Mouse (Mus musculus): Measurements from ENCODE around the gene Klhdc9. TPM values are rescaled to one million over a fixed set of nuclear protein-coding genes. Genes with fewer than 3 reads are reported as not detected.
"Not testable (repeated sequence)": the region's sequence is repeated elsewhere in the genome, so short reads cannot be mapped to it uniquely, and the experiment has no call there.

Gene Klhdc9
- polyA plus RNA-seq, 1 experiment from 2014 or later, result 2.3 TPM

DNA sequence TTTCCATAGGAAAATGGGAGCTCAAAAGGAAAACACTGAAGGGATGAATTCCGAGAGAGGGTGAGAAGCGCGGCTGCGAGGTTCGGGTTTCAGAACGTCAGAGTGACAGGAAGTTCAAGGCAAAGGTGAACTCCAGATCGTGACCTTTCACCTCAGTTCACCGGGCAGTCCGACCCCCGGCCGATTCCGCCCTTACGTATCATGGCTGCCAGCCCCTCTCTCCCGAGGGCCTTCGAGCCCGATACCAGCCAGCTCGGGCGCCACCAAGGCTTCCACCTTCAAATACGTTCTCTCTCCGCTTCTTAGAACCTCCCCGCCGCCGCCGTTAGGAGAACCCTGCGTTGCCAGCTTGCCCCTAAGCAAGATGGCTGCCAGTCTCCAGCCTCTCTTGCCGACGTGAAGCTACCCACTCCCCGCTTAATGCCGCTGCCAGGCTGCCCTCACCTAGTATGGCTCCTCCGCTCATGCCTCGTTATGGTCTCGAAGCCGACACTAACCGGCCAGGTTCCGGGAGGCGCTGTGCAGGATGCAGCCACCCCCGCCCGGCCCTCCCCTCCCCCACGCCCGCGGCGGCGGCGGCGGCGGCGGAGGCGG lies 31.7 kb downstream of the Klhdc9 start, which contains the start of gene Dedd:
TSS of gene Dedd (plus strand) at position 307 of the 594 bp plus-strand sequence.
- Histone ChIP-seq H3K36me3 (ENCODE audit: control insufficient read depth, insufficient read depth, low read length) (no peaks in the 10 kb centered on the region), H3K4me3 (ENCODE audit: low read depth, low read length) (peak within 1 kb of the TSS; percentile 82), H3K27me3 (ENCODE audit: control insufficient read depth, insufficient read depth, low read length) (no peaks in the 10 kb centered on the region), H3K9ac (ENCODE audit: low read length) (peak within 1 kb of the TSS; percentile 92), H3K27ac (ENCODE audit: low read depth, low read length) (peak within 1 kb of the TSS; percentile 99), H3K9me3 (ENCODE audit: control insufficient read depth, low read length) (no peaks in the 10 kb centered on the region), H3K4me1 (ENCODE audit: control insufficient read depth, insufficient read depth, low read length) (peaks cover 24% of the 10 kb centered on the region), H3K4me2 (peak within 1 kb of the TSS; percentile 77)
- DNase-seq (ENCODE audit: low spot score, missing footprints) (peak; percentile 98), ATAC-seq (ENCODE audit: low FRiP score) (peak; percentile 92)
- WGBS, result under 1% methylated on average over 47 of the region's 48 CpGs

DNA sequence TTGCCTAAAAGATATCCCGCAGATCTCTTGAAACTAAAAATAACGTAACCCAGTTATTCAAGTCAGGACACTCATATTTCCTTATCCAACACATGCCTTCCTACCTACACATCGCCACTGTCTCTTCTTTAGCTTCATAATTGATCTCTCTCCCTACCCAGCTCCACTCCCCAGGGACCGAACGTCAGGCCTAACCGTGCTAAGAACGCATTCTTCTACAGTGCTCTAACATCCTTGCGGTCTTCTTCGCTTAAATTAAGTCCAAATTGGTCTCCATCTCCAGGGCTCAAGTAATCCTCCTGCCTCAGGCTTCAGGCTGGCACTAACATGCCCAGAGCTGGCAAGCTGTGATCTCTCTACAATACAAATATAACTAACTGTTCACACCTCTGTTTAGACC lies 32.4 kb downstream of the Klhdc9 start:
- H3K9ac ChIP-seq (ENCODE audit: low read length), result peak overlapping the region; percentile 92
- no peaks in the 10 kb centered on the region for H3K27me3 ChIP-seq (ENCODE audit: control insufficient read depth, insufficient read depth, low read length)
- DNase-seq (ENCODE audit: low spot score, missing footprints) (no peak), ATAC-seq (ENCODE audit: low FRiP score) (no peak)
- peak overlapping the region; percentile 77 for H3K4me2 ChIP-seq
- no peaks in the 10 kb centered on the region for H3K36me3 ChIP-seq (ENCODE audit: control insufficient read depth, insufficient read depth, low read length)
- WGBS, result 43% methylated on average over 9 of the region's 9 CpGs
- peak overlapping the region; percentile 82 for H3K4me3 ChIP-seq (ENCODE audit: low read depth, low read length)
- peak overlapping the region; percentile 99 for H3K27ac ChIP-seq (ENCODE audit: low read depth, low read length)
- no peaks in the 10 kb centered on the region for H3K9me3 ChIP-seq (ENCODE audit: control insufficient read depth, low read length)
- H3K4me1 ChIP-seq (ENCODE audit: control insufficient read depth, insufficient read depth, low read length), result peaks cover 24% of the 10 kb centered on the region

DNA sequence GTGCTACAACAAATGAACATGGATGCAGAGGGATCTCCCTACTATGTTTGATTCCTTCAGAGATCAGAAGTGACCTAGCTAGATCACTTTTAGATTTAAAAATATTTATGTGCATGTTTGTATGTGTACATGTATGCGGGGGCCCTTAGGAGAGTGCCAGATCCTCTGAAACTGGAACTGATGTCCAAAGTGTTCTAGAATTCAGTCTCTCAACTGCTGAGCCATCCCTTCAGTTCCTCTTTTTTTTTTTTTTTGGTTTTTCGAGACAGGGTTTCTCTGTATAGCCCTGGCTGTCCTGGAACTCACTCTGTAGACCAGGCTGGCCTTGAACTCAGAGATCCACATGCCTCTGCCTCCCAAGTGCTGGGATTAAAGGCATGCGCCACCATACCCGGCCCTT lies 34.0 kb downstream of the Klhdc9 start:
- not testable (repeated sequence) for H3K36me3 ChIP-seq (ENCODE audit: control insufficient read depth, insufficient read depth, low read length)

DNA sequence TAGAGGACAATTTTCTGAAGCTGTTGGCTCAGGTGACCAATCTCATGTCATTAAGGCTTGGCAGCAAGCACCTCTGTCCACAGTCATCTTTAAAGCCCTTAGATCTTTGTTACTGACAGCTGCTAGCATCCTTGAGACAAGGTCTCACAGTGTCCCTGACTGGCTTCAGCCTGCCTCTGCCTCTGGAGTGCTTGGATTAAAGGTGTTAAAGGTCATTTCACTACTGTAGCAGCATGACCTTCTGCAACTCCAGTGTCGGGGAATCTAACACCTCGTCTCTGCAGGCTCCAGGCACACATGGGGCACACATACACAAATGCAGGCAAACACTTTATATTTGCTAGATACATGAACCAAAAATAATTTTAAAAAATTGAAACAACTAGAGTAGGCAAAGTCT lies 35.0 kb downstream of the Klhdc9 start:
- no peaks in the 10 kb centered on the region for H3K36me3 ChIP-seq (ENCODE audit: control insufficient read depth, insufficient read depth, low read length)
- H3K4me1 ChIP-seq (ENCODE audit: control insufficient read depth, insufficient read depth, low read length), result peaks cover 17% of the 10 kb centered on the region
- no peaks in the 10 kb centered on the region for H3K27me3 ChIP-seq (ENCODE audit: control insufficient read depth, insufficient read depth, low read length)
- DNase-seq (ENCODE audit: low spot score, missing footprints), result no peak
- H3K4me3 ChIP-seq (ENCODE audit: low read depth, low read length), result no peak overlapping the region
- WGBS, result 85% methylated on average over 2 of the region's 2 CpGs
- H3K4me2 ChIP-seq, result no peak overlapping the region
- H3K9ac ChIP-seq (ENCODE audit: low read length), result no peak overlapping the region
- no peaks in the 10 kb centered on the region for H3K9me3 ChIP-seq (ENCODE audit: control insufficient read depth, low read length)
- H3K27ac ChIP-seq (ENCODE audit: low read depth, low read length), result no peak overlapping the region
- no peak for ATAC-seq (ENCODE audit: low FRiP score)

More for the DNA sequence above, 34.0 kb downstream of the Klhdc9 start:
- H3K9ac ChIP-seq (ENCODE audit: low read length); H3K9me3 ChIP-seq (ENCODE audit: control insufficient read depth, low read length); ATAC-seq (ENCODE audit: low FRiP score); H3K4me3 ChIP-seq (ENCODE audit: low read depth, low read length); DNase-seq (ENCODE audit: low spot score, missing footprints); H3K4me2 ChIP-seq; H3K27me3 ChIP-seq (ENCODE audit: control insufficient read depth, insufficient read depth, low read length); H3K27ac ChIP-seq (ENCODE audit: low read depth, low read length): not testable (repeated sequence)
- H3K4me1 ChIP-seq (ENCODE audit: control insufficient read depth, insufficient read depth, low read length), result peaks cover 24% of the 10 kb centered on the region
- 95% methylated on average over 4 of the region's 4 CpGs for WGBS

DNA sequence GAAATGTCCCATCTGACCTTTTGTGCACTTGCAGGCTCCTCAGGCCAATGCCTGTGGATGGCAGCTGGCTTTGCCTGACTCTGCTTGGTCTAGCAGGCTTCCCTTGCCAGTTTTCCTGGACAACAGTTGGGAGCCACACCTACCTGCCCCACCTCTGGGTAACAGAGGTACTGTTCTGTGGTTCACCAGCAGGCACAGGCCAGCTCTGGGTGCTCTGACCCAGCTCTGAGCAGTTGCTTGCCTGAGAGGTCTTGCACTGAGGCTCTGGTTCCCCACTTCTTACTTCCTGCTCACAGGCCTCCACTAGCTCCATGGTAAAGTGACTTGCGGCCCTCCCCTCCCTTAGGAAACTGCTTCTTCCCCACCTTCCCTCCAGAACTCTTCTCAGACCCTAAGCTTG lies 38.6 kb downstream of the Klhdc9 start:
- no peak overlapping the region for H3K4me2 ChIP-seq
- H3K27me3 ChIP-seq (ENCODE audit: control insufficient read depth, insufficient read depth, low read length), result no peaks in the 10 kb centered on the region
- DNase-seq (ENCODE audit: low spot score, missing footprints) (no peak), ATAC-seq (ENCODE audit: low FRiP score) (peak; percentile 50; the same call in 1 of the 2 replicates)
- H3K4me3 ChIP-seq (ENCODE audit: low read depth, low read length), result no peak overlapping the region
- H3K27ac ChIP-seq (ENCODE audit: low read depth, low read length), result no peak overlapping the region
- no peak overlapping the region for H3K9ac ChIP-seq (ENCODE audit: low read length)
- WGBS, result 69% methylated on average over 1 of the region's 1 CpGs
- no peaks in the 10 kb centered on the region for H3K36me3 ChIP-seq (ENCODE audit: control insufficient read depth, insufficient read depth, low read length)
- H3K9me3 ChIP-seq (ENCODE audit: control insufficient read depth, low read length), result no peaks in the 10 kb centered on the region
- no peaks in the 10 kb centered on the region; the same call in 1 of the 2 replicates for H3K4me1 ChIP-seq (ENCODE audit: control insufficient read depth, insufficient read depth, low read length)

DNA sequence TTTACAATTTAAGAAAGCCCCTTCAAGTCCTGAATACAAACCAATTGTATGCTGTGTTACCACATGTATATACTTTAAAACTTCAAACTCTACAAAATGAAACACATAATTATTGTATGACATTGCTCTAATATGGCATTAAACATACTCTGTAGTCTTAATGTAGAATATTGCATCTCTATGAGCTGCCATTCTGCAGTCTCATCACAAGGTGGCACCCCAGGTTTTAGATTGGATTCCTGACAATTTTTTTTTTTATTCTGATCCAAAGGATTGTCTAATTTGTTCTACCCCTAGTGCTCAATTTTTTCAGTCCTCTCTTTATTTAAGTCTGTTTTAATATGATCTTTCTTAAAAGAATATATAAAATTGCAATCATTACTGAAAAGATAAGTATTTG lies 39.2 kb downstream of the Klhdc9 start:
- no peak for ATAC-seq (ENCODE audit: low FRiP score)
- Histone ChIP-seq H3K4me3 (ENCODE audit: low read depth, low read length) (no peak overlapping the region), H3K4me1 (ENCODE audit: control insufficient read depth, insufficient read depth, low read length) (no peaks in the 10 kb centered on the region), H3K27ac (ENCODE audit: low read depth, low read length) (no peak overlapping the region), H3K9ac (ENCODE audit: low read length) (no peak overlapping the region), H3K27me3 (ENCODE audit: control insufficient read depth, insufficient read depth, low read length) (no peaks in the 10 kb centered on the region), H3K4me2 (no peak overlapping the region), H3K9me3 (ENCODE audit: control insufficient read depth, low read length) (no peaks in the 10 kb centered on the region), H3K36me3 (ENCODE audit: control insufficient read depth, insufficient read depth, low read length) (no peaks in the 10 kb centered on the region)
- DNase-seq (ENCODE audit: low spot score, missing footprints), result no peak

DNA sequence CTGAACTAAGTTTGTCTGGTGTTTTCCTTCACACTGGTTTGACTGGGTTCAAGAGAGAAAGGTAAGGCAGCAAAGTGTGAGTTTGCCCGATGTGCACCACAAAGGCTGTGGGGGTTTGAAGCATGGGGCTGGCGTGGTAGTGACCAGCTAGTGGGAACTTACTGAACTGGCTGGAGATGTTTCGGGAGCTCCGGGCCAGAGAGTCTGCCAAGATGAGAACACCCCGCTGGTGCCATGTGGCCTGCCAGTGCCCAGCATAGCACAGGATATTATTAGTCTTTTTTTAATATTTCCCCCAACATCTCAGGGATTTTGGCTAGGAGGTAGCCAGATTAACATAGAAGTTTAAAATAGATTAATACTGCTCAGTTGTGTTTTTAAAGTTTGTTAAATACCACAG lies 40.4 kb downstream of the Klhdc9 start:
- no peak overlapping the region for H3K4me2 ChIP-seq
- ATAC-seq (ENCODE audit: low FRiP score) (no peak), DNase-seq (ENCODE audit: low spot score, missing footprints) (peak; percentile 1)
- H3K9me3 ChIP-seq (ENCODE audit: control insufficient read depth, low read length), result no peaks in the 10 kb centered on the region
- H3K4me1 ChIP-seq (ENCODE audit: control insufficient read depth, insufficient read depth, low read length), result no peaks in the 10 kb centered on the region
- no peaks in the 10 kb centered on the region for H3K36me3 ChIP-seq (ENCODE audit: control insufficient read depth, insufficient read depth, low read length)
- no peak overlapping the region for H3K27ac ChIP-seq (ENCODE audit: low read depth, low read length)
- H3K9ac ChIP-seq (ENCODE audit: low read length), result no peak overlapping the region
- H3K4me3 ChIP-seq (ENCODE audit: low read depth, low read length), result no peak overlapping the region
- H3K27me3 ChIP-seq (ENCODE audit: control insufficient read depth, insufficient read depth, low read length), result no peaks in the 10 kb centered on the region
- WGBS, result 12% methylated on average over 5 of the region's 5 CpGs

DNA sequence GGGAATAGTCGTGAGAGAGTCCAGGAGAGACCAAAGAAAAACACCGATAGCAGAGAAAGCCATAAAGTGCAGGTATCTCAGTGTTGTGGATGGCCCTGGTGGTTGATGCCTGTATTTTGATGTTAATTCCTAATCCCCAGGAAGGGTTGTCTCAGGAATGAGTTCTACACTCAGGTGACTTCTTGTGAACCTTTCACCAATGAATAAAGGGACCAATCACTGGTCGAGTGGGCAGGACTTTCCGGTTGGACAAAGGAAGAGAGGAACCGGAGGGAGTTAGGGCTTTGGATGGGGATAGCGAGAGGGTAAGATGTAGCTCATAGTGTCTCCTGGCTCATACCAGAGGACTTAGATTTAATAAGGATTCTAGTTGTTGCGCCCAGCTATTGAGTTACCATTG lies 40.9 kb downstream of the Klhdc9 start:
- Histone ChIP-seq H3K27me3 (ENCODE audit: control insufficient read depth, insufficient read depth, low read length) (no peaks in the 10 kb centered on the region), H3K27ac (ENCODE audit: low read depth, low read length) (no peak overlapping the region), H3K36me3 (ENCODE audit: control insufficient read depth, insufficient read depth, low read length) (no peaks in the 10 kb centered on the region), H3K9me3 (ENCODE audit: control insufficient read depth, low read length) (no peaks in the 10 kb centered on the region), H3K4me3 (ENCODE audit: low read depth, low read length) (no peak overlapping the region), H3K4me2 (no peak overlapping the region), H3K9ac (ENCODE audit: low read length) (no peak overlapping the region), H3K4me1 (ENCODE audit: control insufficient read depth, insufficient read depth, low read length) (no peaks in the 10 kb centered on the region)
- WGBS, result 12% methylated on average over 7 of the region's 7 CpGs
- ATAC-seq (ENCODE audit: low FRiP score) (no peak), DNase-seq (ENCODE audit: low spot score, missing footprints) (peak; percentile 60)

DNA sequence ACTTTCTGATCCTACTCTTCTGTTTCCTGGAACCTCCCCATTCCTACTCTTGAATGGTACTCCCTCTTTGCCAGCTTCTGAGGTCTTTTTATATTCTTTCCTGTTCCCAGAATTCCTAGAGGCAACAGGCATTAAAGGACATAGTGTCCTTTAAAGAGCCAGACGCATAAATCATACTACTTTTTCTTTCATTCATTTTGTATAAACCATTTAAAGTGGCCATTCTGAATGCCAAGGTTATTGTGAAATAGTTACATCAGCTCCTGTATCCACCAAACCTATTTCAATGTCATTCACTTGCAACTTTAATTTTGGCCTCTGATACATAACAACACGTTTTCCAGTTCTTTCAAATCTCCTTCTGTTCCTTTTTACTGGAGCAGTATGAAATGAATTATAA lies 51.3 kb downstream of the Klhdc9 start:
- WGBS, result 72% methylated on average over 2 of the region's 2 CpGs
- DNase-seq (ENCODE audit: low spot score, missing footprints), result peak; percentile 2
- no peak for ATAC-seq (ENCODE audit: low FRiP score)

More for the DNA sequence above, 51.3 kb downstream of the Klhdc9 start:
- H3K4me1 ChIP-seq (ENCODE audit: control insufficient read depth, insufficient read depth, low read length), result no peaks in the 10 kb centered on the region
- H3K9ac ChIP-seq (ENCODE audit: low read length), result no peak overlapping the region
- no peaks in the 10 kb centered on the region for H3K9me3 ChIP-seq (ENCODE audit: control insufficient read depth, low read length)
- no peak overlapping the region for H3K4me2 ChIP-seq
- H3K27me3 ChIP-seq (ENCODE audit: control insufficient read depth, insufficient read depth, low read length), result no peaks in the 10 kb centered on the region
- H3K27ac ChIP-seq (ENCODE audit: low read depth, low read length), result no peak overlapping the region
- H3K36me3 ChIP-seq (ENCODE audit: control insufficient read depth, insufficient read depth, low read length), result no peaks in the 10 kb centered on the region
- H3K4me3 ChIP-seq (ENCODE audit: low read depth, low read length), result no peak overlapping the region

All from midbrain, embryonic 11.5 days (tissue).